Mouse (Mus musculus) spleen, adult 2 months (tissue): ENCODE measurements around the gene Scarf1.

ENCODE experiments used
- CTCF ChIP-seq: fragments of 200-500 bp; IDR thresholded peaks from 2 replicates; pipeline ENCODE4 v1.5.1; 2011; ENCODE audit warnings: mild to moderate bottlenecking, inconsistent platforms; ENCODE audit not compliant: insufficient read depth, insufficient read length, insufficient replicate concordance; ENCODE audit errors: extremely low read depth
- POLR2A ChIP-seq: fragments of 200-500 bp; IDR thresholded peaks from 2 replicates; pipeline ENCODE4 v1.6.1; 2011; ENCODE audit warnings: low read depth, low read length, inconsistent platforms

GRCm38 (mm10) chr11:75537491-75538183, 24.3 kb downstream of the Scarf1 start:
- TF ChIP-seq POLR2A (no peak), CTCF (no peak)
